Mouse (Mus musculus) myocyte (in vitro differentiated cells): ENCODE results near the gene Ptprg.

Experiments used
- MYOD1 ChIP-seq, 3 experiments: IDR thresholded peaks; one replicate each; pipeline ENCODE4 v1.6.1; 2011; ENCODE audit warnings: control low read depth in 2 of 3, low read depth in 2 of 3, mild to moderate bottlenecking in 2 of 3, moderate library complexity in 1 of 3; ENCODE audit not compliant: insufficient read length in 2 of 3, control insufficient read depth in 1 of 3
- POLR2A ChIP-seq: IDR thresholded peaks from one replicate; pipeline ENCODE4 v1.6.1; 2011; ENCODE audit warnings: low read depth, mild to moderate bottlenecking, control low read depth, moderate library complexity; ENCODE audit not compliant: insufficient read length
- POLR2AphosphoS2 ChIP-seq: IDR thresholded peaks from one replicate; pipeline ENCODE4 v1.6.1; 2011; ENCODE audit warnings: low read depth, control low read depth; ENCODE audit not compliant: insufficient read length
- SRF ChIP-seq: IDR thresholded peaks from one replicate; pipeline ENCODE4 v1.6.1; 2011; ENCODE audit warnings: low read depth; ENCODE audit not compliant: control insufficient read depth, insufficient read length
- TCF12 ChIP-seq: IDR thresholded peaks from one replicate; pipeline ENCODE4 v1.6.1; 2011; ENCODE audit warnings: mild to moderate bottlenecking, control low read depth; ENCODE audit not compliant: poor library complexity, insufficient read depth, severe bottlenecking
- USF1 ChIP-seq: IDR thresholded peaks from one replicate; pipeline ENCODE4 v1.6.1; 2011; ENCODE audit warnings: low read depth, mild to moderate bottlenecking, control low read depth, moderate library complexity

- no peak for TF ChIP-seq USF1
- no peak for TF ChIP-seq POLR2A
- TF ChIP-seq MYOD1 (IDR thresholded peaks at IDR 0.05; ENCODE audit: control insufficient read depth in 1 of 3, insufficient read length in 2 of 3, low read depth in 2 of 3): no peak
- TF ChIP-seq TCF12: no peak
- TF ChIP-seq POLR2AphosphoS2: no peak
- no peak for TF ChIP-seq SRF
Measured at GRCm38 (mm10) chr14:12153599-12153998, 600.3 kb downstream of the Ptprg start.
